24 mouse cellular contexts compared by ENCODE assay signal in the genomic region with DNA sequence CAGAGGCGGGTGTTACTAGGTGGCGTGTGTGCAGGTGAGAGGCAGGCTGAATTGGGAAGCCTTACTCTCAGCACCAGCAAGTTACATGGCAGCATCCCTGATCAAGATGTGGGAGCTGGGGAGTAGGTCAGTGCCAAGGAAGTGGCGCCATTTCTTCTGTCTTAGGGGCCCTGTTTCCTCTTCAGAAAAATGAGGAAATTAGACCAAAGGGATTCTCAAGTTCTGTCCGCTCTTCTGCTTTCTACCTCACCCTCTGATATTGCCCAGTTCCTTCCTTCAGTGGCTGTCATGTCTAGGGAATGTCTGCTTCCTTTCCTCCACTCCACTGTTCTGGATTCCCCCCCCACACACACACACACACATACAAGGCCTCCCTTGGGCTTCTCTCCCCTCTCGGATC.
"Had no signal": no experiment of that assay in that cellular context is flagged by ENCODE, and none has a peak within 500 bp of the region (broad histone marks: within the 10 kb centered on the region; RNA-seq: fewer than 3 reads in every experiment).

No protein-coding gene starts in this region.

- H3K4me1 ChIP-seq: limb, embryonic 10.5 days had no signal

- H3K9me3 ChIP-seq: heart, embryonic 10.5 days; heart, embryonic 13.5 days; heart, embryonic 15.5 days; intestine, embryonic 15.5 days; limb, embryonic 10.5 days; limb, embryonic 12.5 days had no signal

- H3K9ac ChIP-seq: heart, embryonic 13.5 days; heart, embryonic 15.5 days; hindbrain, embryonic 14.5 days; intestine, embryonic 15.5 days; limb, embryonic 12.5 days had no signal

- H3K27ac ChIP-seq: gastrocnemius, adult 2 months; heart, embryonic 10.5 days; heart, embryonic 13.5 days; heart, embryonic 15.5 days; hindbrain, embryonic 14.5 days; intestine, embryonic 15.5 days; layer of hippocampus, adult 2 months; left cerebral cortex, adult 2 months; limb, embryonic 10.5 days; limb, embryonic 12.5 days had no signal

- DNase-seq: gastrocnemius, adult 2 months; gastrocnemius, postnatal 14 days; gastrocnemius, postnatal 36 days; heart, adult 18-20 months; heart, postnatal 14 days; heart, postnatal 36 days; kidney, adult 18-20 months; kidney, adult 8-10 months; kidney, postnatal 10 days; kidney, postnatal 4 days; liver had no signal

- H3K4me3 ChIP-seq: gastrocnemius, adult 2 months; heart, embryonic 10.5 days; heart, embryonic 13.5 days; heart, embryonic 15.5 days; intestine, embryonic 15.5 days; layer of hippocampus, adult 2 months; left cerebral cortex, adult 2 months; limb, embryonic 10.5 days; limb, embryonic 12.5 days had no signal

- ATAC-seq: hindbrain, embryonic 16.5 days; inflammation-experienced regulatory T-cells, adult 6 months; intestine, embryonic 15.5 days; intestine, postnatal 0 days had no signal

- H3K4me2 ChIP-seq: heart, embryonic 13.5 days; heart, embryonic 15.5 days; hindbrain, embryonic 14.5 days; intestine, embryonic 15.5 days; limb, embryonic 12.5 days; liver, embryonic 11.5 days had no signal

- H3K27me3 ChIP-seq: heart, embryonic 13.5 days; heart, embryonic 15.5 days; intestine, embryonic 15.5 days; limb, embryonic 12.5 days had no signal
